Mouse (Mus musculus) liver, adult (tissue): ENCODE measurements at regions not wholly inside any gene's neighbourhood (a gene's known extent, or its start where the extent isn't known, plus 50 kb on each side); places are given as distances from the start of the nearest gene placed in this dataset.

Experiments
- GATA4 ChIP-seq: IDR thresholded peaks from 2 replicates; pipeline ENCODE4 v1.6.1; 2014; ENCODE audit warnings: mild to moderate bottlenecking, low read length; ENCODE audit not compliant: insufficient replicate concordance

GRCm38 (mm10) chr2:173451993-173452481 lies 70.3 kb upstream of the 1700021F07Rik start:
- TF ChIP-seq GATA4 = no peak

- no peak for TF ChIP-seq GATA4
These were observed 69.6 kb upstream of the 1700021F07Rik start for GRCm38 (mm10) chr2:173452800-173453199.

- TF ChIP-seq GATA4 = no peak
These were observed 68.6 kb upstream of the 1700021F07Rik start for GRCm38 (mm10) chr2:173453569-173454405.

GRCm38 (mm10) chr2:173454741-173455140 lies 67.6 kb upstream of the 1700021F07Rik start:
- TF ChIP-seq GATA4 = no peak

GRCm38 (mm10) chr2:173455216-173455615 lies 67.2 kb upstream of the 1700021F07Rik start:
- TF ChIP-seq GATA4 = no peak

- no peak for TF ChIP-seq GATA4
These were observed 66.3 kb upstream of the 1700021F07Rik start for GRCm38 (mm10) chr2:173456083-173456482.

GRCm38 (mm10) chr2:173456924-173457623 lies 65.3 kb upstream of the 1700021F07Rik start:
- TF ChIP-seq GATA4 = no peak

- no peak for TF ChIP-seq GATA4
These were observed 64.6 kb upstream of the 1700021F07Rik start for GRCm38 (mm10) chr2:173457624-173458320.

- no peak for TF ChIP-seq GATA4
These were observed 63.5 kb upstream of the 1700021F07Rik start for GRCm38 (mm10) chr2:173458861-173459260.

GRCm38 (mm10) chr2:173463313-173463712 lies 59.1 kb upstream of the 1700021F07Rik start:
- TF ChIP-seq GATA4 = no peak

GRCm38 (mm10) chr2:173464562-173464961 lies 57.8 kb upstream of the 1700021F07Rik start:
- TF ChIP-seq GATA4 = no peak

- no peak for TF ChIP-seq GATA4
These were observed 57.3 kb upstream of the 1700021F07Rik start for GRCm38 (mm10) chr2:173465006-173465620.

- TF ChIP-seq GATA4 = no peak
These were observed 54.2 kb upstream of the 1700021F07Rik start for GRCm38 (mm10) chr2:173468136-173468535.

- no peak for TF ChIP-seq GATA4
These were observed 52.6 kb upstream of the 1700021F07Rik start for GRCm38 (mm10) chr2:173469756-173470155.
